Mouse (Mus musculus) heart, postnatal 14 days (tissue): ENCODE data around the gene Rhog. TPM values are rescaled to one million over a fixed set of nuclear protein-coding genes. Genes with fewer than 3 reads are reported as not detected.
A peak's percentile ranks its signal among the peaks of the same experiment; 100 is the strongest.

ENCODE experiments used
- DNase-seq, 2 experiments: peaks; one replicate each; pipeline ENCODE4 v3.0.0; 2021 to 2022
- intact Hi-C: fragments of 180-260 bp; cut with DNase I; formaldehyde crosslinking; loops from one replicate; pipeline ENCODE4 v1.15.1; 2025
- total RNA-seq, 2 experiments: library from RNA; stranded (reverse); gene quantifications; 2 replicates each; pipeline ENCODE4 v1.2.3; 2021

Gene Rhog
- total RNA-seq, 2 experiments from 2014 or later = 30.8 to 31.9 TPM

DNA sequence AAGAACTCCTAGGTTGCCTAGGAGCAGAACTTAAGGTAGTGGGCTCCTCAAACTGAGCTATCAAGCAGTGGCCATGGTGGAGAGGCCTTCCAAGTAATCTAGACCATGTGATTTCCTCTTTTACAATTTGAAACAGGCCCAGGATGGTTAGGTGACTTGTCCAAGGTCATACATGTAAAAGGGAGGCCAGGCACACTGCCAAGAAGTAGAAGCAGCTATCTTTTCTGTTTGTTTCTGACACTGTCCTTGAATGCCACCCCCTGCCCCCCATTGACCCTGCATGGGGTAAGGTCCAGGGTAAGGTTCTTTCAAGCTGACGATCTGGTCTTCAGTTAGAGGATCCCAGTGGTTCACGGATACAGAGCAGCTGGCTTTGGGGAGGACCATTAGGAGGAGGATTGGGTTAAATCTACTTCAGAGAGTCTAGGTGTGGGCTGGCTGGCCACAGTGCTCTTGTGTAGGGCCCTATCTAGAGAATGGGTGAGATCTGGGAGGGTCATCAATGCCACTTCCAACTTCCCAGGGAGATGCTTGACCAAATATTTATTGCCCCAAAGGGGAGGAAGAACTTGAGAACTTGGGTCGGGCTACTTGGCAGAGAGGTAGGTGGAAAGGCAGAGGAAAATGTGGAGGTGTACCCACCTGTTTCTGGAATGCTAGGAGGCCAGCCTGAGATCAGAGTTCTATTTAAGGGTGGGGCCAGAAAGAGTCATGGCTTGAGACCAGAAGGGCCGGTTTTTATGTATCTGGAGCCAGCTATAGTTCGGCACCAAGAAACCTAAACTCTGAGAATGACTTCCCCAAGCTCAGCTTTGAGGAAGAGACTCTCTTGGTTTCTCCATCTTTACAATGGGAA lies 31.7 kb downstream of the Rhog start:
- intact Hi-C loops = loop anchor here (2.0 kb wide), 1 partner anchor 27 kb away; no protein-coding TSS in a partner anchor
- peak in 1 of 2 experiments; percentile 31 for DNase-seq

DNA sequence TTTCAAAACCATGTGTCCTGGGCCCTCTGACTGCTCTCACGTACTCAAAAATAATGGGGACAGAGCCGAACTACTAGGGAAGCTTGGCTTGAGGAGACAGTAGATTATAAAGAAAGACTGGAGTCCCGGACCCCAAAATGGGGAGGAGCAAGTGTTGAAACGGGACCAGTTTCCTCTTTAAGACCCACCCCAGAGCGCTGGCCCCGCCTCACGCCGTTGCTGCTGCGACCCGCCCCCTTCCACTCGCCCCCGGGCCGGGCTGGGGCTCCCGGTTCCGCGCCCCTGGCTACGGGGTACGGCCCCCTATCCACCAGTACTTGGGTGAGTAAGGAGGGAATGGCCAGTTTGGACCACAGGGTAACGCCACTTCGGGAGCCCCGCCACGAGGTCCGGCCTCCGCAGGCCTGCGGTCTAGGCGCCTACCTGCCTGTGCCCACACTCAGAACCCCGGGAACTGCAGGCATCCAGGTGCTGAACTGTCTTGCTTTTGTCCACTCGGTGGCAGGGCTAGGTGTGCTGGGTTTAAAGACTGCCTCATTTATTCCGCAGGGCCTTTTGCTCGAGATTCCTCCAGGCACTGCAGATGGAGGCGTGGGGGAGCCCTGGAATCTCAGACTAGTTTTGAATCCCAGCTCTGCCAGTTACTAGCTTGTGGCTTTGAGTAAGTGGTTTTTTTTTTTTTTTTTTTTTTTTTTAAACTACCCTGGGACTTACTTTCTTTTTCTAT lies 32.9 kb downstream of the Rhog start:
- DNase-seq = peak; percentile 71 to 78
- intact Hi-C loops = loop anchor here (2.0 kb wide), 1 partner anchor 28 kb away; no protein-coding TSS in a partner anchor

DNA sequence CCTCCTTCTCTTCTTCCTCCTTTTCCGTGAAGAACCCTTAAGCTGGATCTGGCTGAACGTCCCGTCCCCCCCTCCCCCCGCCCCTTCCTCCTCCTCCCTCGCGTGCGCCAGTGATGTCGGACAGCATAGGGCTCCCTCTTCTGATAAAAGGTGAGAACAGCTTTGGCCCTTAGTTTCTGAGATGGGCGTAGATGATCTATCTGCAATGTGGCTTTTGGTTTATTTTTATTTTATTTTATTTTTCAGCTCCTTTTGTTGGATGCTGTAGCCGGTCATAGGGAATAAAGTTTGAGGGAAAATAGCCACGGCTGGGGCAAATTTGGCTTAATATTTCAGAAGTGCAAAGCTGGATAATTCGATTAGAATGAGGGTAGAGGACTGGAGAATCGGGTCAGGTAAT lies 33.5 kb downstream of the Rhog start:
- intact Hi-C loops = loop anchor here (2.0 kb wide), 1 partner anchor 28 kb away; no protein-coding TSS in a partner anchor
- DNase-seq = peak; percentile 38 to 48

DNA sequence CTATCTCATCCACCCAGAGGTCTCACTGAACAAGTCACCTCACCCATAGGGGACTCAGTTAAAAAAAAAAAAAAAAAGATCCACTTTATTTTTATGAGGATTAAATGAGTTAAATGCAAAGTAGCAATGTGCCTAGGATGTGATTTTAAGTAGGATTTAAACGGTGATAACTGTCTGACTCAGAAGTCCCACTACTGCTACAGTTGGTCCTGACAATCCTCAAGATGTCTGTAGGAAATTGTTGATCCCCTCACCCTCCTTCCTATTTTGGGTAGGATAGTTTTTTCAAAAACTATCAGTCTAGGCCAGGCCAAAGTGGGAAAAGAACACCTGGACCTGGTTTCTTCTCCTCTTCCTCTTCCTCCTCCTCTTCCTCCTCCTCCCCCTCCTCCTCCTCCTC lies 34.0 kb downstream of the Rhog start:
- no peak for DNase-seq

DNA sequence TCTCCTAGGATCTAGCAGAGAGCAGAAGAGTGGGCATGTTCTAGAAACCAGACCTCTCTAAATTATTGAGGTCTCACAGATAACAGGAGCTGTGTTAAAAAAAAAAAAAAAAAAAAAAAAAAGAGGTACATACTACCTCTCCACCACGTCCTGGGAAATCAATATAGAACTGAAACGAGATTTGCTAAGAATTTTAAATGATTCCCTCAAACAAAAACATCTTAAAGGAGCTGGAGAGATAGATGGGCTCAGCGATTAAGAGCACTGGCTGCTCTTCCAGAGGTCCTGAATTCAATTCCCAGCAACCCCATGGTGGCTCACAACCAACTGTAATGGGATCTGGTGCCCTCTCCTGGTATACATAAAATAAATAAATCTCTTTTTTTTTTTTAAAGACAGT lies 44.8 kb downstream of the Rhog start:
- intact Hi-C loops = no loop called here
- no peak for DNase-seq

More for the DNA sequence above, 34.0 kb downstream of the Rhog start:
- intact Hi-C loops = loop anchor here (2.0 kb wide), 1 partner anchor 29 kb away; no protein-coding TSS in a partner anchor

DNA sequence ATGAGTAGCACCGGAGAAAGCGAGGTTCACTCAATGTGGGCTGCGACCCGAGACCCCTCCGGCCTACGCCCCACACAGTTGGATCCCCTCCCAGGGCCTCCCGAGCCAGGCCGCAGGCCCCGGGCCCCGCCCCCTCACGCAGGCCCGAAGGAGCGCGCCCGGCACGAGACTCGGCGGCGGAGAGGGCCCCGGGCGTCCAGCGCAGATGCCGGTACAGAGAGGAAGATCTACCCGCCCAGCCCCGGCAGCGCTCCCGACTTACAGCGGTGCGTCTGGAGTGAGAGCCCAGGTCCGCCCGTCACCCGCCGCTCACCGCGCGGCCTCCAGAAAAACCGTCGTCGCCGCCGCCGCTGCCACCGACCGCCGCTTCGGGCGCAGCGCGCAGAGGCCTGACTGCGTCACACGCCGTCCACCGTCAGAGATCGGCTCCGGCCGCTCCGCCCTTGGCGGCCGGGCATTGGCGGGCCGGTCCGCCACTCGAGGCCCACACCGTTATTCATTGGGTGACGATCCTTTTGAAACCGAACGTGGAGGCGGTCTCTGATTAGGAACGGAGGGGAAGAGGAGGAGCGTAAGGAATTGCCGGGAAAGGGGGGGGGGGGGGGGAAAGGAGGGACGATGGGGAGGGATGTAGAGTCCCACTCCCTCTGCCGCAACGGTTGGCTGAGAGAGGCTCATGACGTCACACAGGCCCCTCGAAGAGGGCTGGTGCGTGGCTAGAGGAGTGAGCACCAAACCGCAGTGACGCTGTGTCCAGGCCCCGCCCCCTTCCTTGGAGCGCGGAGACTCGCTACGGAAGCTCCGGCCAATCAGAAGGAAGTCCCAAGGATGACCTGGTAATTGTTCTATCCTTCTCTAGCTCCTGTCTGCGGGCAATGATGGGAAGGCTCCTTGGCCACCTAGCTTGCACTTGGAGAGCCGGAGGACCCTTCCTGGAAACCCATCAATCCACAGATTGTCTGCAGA lies 45.8 kb downstream of the Rhog start, which contains the start of the genes Nup98 and Pgap2:
Nup98 (minus strand) TSS at position 421 of the 966 bp plus-strand sequence.
Pgap2 (plus strand) TSS at position 453 of the 966 bp plus-strand sequence.
- DNase-seq = peak; percentile 98 to 99
- intact Hi-C loops = loop anchor here (2.0 kb wide), 1 partner anchor 39 kb away; no protein-coding TSS in a partner anchor

DNA sequence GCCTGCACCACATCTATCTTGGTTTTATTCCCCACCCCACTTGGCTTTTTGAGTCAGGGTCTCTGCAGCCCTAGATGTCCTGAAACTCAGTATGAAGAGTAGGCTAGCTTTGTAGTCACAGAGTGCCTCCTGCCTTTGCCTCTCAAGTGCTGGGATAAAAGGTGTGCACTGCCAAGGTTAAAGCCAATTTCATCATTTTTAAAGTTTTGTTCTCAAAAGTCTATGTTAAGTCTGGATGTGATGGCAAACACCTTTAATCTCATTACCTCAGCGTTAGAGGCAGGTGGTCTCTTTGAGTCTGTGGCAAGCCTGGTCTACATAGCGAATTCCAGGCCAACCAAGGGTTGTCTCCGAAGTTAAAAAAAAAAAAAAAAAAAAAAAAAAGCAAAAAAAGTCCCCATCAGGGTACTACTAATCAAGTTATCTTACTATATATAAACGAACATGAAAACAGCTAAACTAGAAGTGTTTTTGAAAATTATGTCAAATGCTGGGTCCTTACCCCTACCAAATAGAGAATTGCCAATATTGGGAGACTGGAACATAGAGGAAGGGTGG lies 47.0 kb downstream of the Rhog start:
- DNase-seq = no peak

DNA sequence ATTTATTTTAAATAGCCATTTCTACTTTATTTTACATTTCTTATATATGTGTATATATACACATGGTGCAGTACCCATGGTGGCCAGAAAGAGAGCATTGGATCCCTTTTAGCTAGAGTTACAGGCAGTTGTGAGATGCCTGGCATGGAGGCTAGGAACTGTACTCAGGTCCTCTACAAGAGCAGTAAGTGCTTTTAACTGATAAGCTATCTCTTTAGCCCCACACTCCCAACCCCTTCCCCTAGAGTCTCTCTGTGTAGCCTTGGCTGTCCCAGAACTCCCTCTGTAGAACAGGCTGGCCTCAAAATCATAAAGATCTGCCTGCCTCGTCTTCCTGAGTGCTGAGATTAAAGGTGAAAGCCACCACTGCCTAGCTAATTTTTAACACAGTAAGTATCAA lies 50.2 kb downstream of the Rhog start:
- intact Hi-C loops = no loop called here
- DNase-seq = no peak

More for the DNA sequence above, 47.0 kb downstream of the Rhog start:
- intact Hi-C loops = loop anchor here (2.0 kb wide), 1 partner anchor 40 kb away; no protein-coding TSS in a partner anchor

DNA sequence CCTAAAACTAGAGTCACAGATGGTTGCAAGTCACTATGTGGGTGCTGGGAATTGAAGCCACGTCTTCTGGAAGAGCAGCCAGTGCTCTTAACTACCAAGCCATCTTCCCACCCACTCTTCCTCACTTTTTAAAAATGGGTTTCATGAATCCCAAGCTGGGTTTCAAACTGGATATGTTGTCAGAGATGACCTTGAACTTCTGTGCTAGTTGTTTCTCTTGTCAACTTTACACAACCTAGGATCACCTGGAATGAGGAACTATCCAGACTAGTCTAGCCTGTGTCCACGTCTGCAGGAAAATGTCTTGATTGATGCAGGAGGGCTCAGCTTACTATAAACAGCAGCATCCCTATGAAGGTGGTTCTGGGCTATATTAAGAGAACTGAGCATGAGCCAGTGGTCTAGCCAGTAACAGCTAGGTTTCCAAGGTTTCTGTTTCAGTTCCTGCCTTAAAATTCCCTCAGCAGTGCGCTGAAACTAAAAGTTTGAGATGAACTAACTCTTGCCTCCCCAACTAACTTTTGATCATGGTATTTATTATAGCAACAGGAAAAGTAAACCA lies 51.5 kb downstream of the Rhog start:
- intact Hi-C loops = no loop called here
- no peak for DNase-seq

DNA sequence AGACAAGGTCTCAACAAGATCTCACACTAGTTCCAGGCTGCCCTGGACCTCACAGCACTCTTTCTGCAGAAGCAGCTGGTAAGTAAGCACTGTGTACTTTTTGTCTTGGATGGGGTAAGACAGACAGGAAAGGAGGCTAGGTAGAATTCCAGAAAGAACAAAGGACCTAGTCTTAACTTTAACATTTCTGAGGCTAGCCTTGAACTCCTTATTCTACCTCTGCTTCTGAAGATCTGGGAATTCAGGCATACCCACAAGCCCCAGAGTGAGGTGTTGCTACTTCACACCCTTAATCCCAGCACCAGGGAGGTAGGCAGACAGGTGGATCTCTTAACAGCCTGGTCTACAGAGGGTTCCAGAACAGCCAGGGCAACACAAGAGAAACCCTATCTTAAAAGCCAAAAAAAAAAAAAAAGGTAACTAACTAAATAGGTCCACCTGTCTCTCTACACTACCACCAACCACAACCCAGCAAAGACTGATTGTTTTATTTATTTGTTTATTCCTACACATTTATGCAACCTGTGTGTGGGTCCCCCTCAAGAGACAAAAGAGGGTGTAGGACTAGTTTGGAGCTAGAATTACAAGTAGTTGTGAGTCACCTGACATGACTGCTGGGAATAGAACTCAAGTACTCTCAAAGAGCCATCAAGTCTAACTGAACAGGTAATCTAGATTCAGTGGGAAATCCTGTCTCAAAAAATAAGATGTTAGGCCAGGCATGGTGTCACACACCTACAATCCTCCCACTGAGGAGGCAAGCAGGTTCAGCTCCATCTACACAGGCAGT lies 54.7 kb downstream of the Rhog start:
- intact Hi-C loops = no loop called here
- no peak for DNase-seq

DNA sequence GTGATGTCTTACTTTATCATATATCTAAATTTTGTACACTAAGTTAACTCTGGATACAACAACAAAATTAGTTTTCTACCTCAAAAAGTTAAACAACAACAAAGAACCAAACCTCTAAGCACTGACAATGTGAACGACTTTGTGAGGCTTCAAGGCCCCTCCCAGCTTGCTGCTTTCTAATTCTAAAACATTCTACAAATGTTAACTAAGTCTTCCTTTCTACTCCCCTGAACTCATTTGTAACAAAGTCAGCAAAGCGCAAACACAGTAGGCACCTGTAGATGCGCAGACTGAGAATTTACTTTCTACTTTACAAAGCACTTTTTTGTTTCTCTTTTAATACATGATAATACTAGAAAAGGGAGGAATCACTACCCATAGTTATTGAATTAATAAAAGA lies 55.3 kb downstream of the Rhog start:
- DNase-seq = no peak
- intact Hi-C loops = no loop called here

DNA sequence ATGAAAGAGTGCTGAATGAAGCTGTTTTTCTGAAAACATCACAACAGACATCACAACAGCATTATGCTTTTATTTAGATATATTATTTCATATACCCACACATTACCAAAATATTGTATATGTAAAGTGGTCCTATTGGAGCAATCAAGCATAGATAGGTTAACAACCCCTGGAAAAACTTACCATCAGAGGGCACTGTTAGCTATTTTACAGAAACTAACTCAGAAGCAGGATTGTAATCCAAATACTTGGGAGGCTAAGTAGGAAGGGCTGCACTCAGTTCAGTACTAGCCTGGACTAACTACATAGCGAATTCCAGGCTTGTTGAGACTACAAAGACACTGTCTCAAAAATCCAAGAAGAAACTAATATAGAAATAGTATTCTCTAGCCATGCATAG lies 63.5 kb downstream of the Rhog start:
- DNase-seq = no peak
- intact Hi-C loops = loop anchor here (5.0 to 10.0 kb wide), 2 partner anchors 60 to 222 kb away; no protein-coding TSS in a partner anchor

Other genes starting within 250 kb of the Rhog start
- gene Il18bp, start 237.4 kb downstream of the Rhog start, total RNA-seq = 1 to 10 TPM; 5.1 to 6.4 TPM
- 10 to 100 TPM; 19.8 to 21.5 TPM for gene Rnf121, start 190.6 kb downstream of the Rhog start, total RNA-seq
- gene Xndc1, start 190.5 kb downstream of the Rhog start, total RNA-seq = 10 to 100 TPM in 1 of 2 experiments, 1 to 10 TPM in 1; 8.9 to 10.2 TPM
- under 1 TPM; 0.61 to 0.84 TPM for gene Xntrpc, start 190.3 kb downstream of the Rhog start, total RNA-seq
- under 1 TPM; 0.63 to 0.69 TPM for gene Trpc2, start 172.9 kb downstream of the Rhog start, total RNA-seq
- 100 to 1,000 TPM; 131 to 158 TPM for gene Art1, start 154.3 kb downstream of the Rhog start, total RNA-seq
- gene Art5, start 146.6 kb downstream of the Rhog start, total RNA-seq = 1 to 10 TPM; 4.3 to 5.4 TPM
- gene Chrna10, start 139.2 kb downstream of the Rhog start, total RNA-seq = not detected
- gene Nup98, start 45.9 kb downstream of the Rhog start, total RNA-seq = 10 to 100 TPM; 31.9 to 34.2 TPM
- gene Pgap2, start 45.8 kb downstream of the Rhog start, total RNA-seq = 10 to 100 TPM; 54.4 to 55.7 TPM
- 10 to 100 TPM; 25.8 to 30.2 TPM for gene Stim1, start 11.8 kb upstream of the Rhog start, total RNA-seq
- gene Rrm1, start 185.6 kb upstream of the Rhog start, total RNA-seq = 10 to 100 TPM; 14.4 to 19.1 TPM
- not detected for gene Olfr543, start 225.6 kb upstream of the Rhog start, total RNA-seq
- not detected for gene Olfr544, start 232.3 kb upstream of the Rhog start, total RNA-seq
- gene Olfr545, start 243.5 kb upstream of the Rhog start, total RNA-seq = not detected